Mouse (Mus musculus): ENCODE data around the gene Clasp1.

Clasp1 gene

GRCm38 (mm10) chr1:118402966-118403365 is 14.1 kb downstream of the Clasp1 start:
- DNase-seq (ENCODE audit: low read depth, low spot score), result no peak

GRCm38 (mm10) chr1:118403440-118403839 is 14.6 kb downstream of the Clasp1 start:
- DNase-seq (ENCODE audit: low read depth, low spot score), result no peak

GRCm38 (mm10) chr1:118407586-118408250 is 18.9 kb downstream of the Clasp1 start:
- no peak for DNase-seq (ENCODE audit: low read depth, low spot score)

DNA sequence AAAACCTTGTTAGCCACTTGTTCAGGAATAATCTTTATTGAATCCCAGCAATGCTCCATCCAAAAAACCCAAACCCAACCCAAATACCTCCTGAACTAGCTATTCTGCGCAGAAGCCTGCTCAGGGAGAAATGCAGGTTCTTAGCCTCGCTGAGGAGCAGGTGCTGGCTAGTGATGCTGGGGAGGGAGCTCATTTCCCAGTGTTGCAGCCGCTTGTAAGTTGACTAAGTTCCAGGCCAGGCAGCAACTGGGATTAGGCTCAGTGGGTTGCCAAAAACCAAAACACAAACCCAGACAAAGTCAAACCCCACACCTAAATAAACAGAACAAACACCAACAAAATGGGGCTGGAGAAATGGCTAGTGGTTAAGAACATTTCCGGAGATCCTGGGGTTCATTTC is 20.4 kb downstream of the Clasp1 start:
- DNase-seq (ENCODE audit: low read depth, low spot score), result no peak

DNA sequence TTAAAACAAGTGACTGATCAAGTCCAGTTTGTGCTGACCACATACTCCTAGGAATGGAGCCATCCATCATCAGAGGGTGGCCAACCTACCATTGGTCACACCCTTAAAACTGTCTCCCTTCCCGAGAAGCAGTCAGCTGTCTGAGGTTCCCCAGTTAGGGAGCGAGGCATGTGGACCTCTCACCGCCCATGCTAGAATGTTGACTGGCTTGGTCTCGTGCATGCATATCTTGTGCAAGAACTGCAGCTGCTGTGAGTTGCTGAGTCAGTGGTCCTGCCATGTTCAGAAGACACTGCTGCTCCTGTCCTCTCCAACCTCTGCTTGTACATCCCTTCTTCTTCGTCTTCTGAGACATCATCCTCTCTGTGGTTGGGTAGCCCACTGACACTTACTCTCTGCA is 22.0 kb downstream of the Clasp1 start:
- no peak for DNase-seq (ENCODE audit: low read depth, low spot score)

- DNase-seq (ENCODE audit: low read depth, low spot score), result no peak
These were observed 24.3 kb downstream of the Clasp1 start for GRCm38 (mm10) chr1:118413169-118413568.

GRCm38 (mm10) chr1:118417047-118417730 is 28.3 kb downstream of the Clasp1 start:
- no peak for DNase-seq (ENCODE audit: low read depth, low spot score)

DNA sequence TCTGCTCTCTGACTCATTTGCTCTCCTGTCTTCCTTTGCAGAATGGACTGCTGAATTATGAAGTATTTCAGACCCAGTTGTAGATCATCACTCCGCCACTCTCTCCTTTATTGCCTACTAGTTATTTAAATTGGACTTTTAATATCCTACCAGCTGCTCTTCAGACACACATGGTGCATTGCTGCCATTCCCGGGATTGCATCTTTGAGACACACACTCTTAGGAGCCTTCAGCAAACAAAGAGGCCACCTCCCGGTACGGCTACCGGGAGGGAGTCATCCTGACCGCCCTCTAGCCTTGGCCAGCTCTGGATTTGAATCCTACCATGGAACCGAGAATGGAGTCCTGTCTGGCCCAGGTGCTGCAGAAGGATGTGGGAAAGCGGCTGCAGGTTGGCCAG is 30.5 kb downstream of the Clasp1 start:
- no peak for DNase-seq (ENCODE audit: low read depth, low spot score)

- no peak for DNase-seq (ENCODE audit: low read depth, low spot score)
These were observed 32.3 kb downstream of the Clasp1 start for GRCm38 (mm10) chr1:118421149-118421548.

GRCm38 (mm10) chr1:118422812-118423211 is 34.0 kb downstream of the Clasp1 start:
- DNase-seq (ENCODE audit: low read depth, low spot score), result no peak

DNA sequence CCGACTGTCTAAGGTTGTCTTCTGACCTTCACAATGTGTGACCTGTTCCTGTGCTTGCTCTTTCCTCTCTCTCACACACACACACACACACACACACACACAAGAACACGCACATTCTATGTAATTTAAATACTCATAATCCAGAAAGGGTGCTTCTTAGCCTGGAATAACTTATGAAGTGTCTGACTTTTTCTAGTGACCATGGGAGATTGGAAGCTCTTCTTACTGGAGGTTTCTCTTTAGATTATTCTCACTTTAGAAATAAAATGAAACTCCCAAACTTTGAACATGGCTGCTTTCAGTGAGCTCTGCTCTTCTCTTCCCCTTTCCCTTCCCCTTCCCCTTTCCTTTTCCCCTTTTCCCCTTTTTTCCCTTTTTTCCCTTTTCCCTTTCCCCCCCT is 37.1 kb downstream of the Clasp1 start:
- no peak for DNase-seq (ENCODE audit: low read depth, low spot score)

- no peak for DNase-seq (ENCODE audit: low read depth, low spot score)
These were observed 39.7 kb downstream of the Clasp1 start for GRCm38 (mm10) chr1:118428354-118429084.

DNA sequence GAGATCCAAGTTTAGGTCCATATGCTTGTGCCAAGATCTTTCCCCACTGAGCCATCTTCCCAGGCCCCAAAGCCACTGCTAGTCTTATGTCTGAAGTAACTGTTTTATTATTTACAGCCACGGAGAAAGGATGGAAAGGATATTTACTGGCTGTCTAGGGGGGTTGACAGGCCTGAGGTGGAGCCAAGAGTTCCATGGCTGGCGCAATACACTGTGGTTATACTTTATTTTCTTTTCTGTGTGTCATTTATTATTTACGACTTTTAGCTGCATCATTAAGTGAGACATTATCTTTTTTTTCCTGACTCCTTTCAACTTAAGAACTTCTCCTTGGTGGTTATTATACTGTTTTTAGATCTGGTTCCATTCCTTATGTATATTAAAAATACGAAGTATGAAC is 42.7 kb downstream of the Clasp1 start:
- DNase-seq (ENCODE audit: low read depth, low spot score), result no peak

- no peak for DNase-seq (ENCODE audit: low read depth, low spot score)
These were observed 46.2 kb downstream of the Clasp1 start for GRCm38 (mm10) chr1:118435001-118435473.

DNA sequence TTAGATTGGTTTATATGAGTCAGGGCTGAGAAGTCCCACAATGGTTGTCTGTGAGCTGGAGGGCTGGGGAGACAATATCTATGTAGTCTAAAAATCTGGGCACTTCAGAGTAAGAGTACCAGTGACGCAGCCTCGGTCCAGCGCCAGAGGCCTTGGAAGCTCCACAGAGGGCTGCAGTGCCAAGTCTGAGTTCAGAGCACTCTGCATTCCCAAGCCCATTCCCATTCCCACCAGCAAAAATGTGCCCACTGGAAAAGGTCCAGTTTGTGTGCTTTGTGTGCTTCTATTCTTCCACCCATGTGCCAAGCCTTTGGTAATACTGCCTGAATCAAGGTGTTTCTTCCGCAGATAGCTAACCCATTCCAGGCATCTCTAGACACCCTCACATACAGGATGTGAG is 49.0 kb downstream of the Clasp1 start:
- DNase-seq (ENCODE audit: low read depth, low spot score), result no peak

DNA sequence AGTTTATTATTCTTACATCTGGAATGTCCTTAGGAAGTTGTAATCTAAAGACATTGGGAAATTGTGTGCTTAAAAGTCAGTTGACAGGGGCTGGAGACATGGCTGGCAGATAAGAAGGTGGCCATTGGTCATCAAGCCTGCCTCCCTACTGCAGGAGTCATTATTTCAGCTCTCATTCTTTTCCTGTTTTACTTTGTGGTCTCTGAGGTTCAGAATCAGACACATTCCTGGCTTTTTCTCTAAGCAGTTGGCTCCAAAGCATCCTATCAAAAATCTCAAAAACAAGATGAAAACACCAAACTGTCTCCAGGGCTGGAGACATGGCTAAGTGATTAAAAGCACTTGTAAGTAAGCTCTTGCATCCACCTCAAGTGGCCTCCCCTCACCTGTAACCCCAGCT is 49.5 kb downstream of the Clasp1 start:
- no peak for DNase-seq (ENCODE audit: low read depth, low spot score)

- no peak for DNase-seq (ENCODE audit: low read depth, low spot score)
These were observed 51.7 kb downstream of the Clasp1 start for GRCm38 (mm10) chr1:118440547-118440946.

- no peak for DNase-seq (ENCODE audit: low read depth, low spot score)
These were observed 55.6 kb downstream of the Clasp1 start for GRCm38 (mm10) chr1:118444420-118444819.

GRCm38 (mm10) chr1:118444988-118445387 is 56.1 kb downstream of the Clasp1 start:
- no peak for DNase-seq (ENCODE audit: low read depth, low spot score)

- no peak for DNase-seq (ENCODE audit: low read depth, low spot score)
These were observed 56.6 kb downstream of the Clasp1 start for GRCm38 (mm10) chr1:118445441-118445840.

DNA sequence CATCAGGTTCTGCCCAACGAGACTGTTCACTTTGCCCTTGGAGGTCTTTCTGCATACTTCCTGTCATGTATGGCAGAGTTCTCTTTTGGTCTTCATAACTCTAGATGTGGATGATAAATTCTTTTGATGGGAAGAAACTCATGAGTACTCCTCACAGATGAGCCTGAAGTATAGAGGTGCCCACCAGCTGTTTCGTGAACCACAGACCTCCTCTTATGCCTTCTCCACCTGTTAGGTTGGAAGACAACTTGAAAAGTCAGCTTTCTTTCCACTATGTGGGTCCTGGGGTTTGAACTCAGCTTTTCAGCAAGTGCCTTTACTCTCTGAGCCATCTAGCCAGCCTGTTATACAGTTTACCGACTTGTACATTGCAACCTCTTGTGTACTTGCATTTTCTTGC is 57.1 kb downstream of the Clasp1 start:
- DNase-seq (ENCODE audit: low read depth, low spot score), result no peak

DNA sequence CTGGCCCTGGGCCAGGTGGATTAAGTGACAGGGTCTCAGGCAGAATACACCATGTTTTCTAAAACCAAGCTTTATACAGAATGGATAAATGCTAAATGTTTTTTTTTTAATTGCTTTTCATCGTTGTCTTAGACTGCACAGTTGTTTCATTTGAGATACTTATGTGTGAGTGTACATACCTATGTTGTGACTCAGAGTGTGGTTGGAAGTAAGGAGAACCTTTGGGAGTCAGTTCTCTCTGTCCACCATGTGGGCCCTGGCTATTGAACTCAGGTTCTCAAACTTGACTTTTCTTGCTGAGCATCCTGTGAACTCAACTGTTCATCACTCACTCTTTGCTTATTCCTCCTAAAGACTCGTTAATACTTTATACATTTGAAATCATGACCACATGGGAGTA is 58.3 kb downstream of the Clasp1 start:
- no peak for DNase-seq (ENCODE audit: low read depth, low spot score)

DNA sequence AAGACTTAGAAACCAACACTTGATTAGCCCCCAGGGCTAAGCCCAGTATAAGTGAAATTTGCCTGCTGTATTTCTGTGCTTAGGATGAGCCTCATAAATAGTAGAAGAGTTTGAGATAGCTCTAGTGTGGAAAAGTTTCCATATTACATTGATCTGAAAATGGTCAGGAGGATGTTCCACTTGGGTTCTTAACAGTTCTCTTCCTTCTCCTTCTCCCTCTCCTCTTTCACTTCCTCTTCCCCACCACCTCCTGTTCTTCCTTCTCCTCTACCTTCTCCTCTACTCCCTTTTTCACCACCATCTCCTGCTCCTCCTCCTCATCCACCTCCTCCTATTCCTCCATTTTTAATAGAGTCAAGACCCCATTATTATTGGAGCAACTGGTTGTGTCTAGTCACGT is 59.4 kb downstream of the Clasp1 start:
- DNase-seq (ENCODE audit: low read depth, low spot score), result no peak

All from embryo, embryonic 11.5 days (tissue).